Mouse (Mus musculus): ENCODE measurements around the gene Sys1. TPM values are rescaled to one million over a fixed set of nuclear protein-coding genes. Genes with fewer than 3 reads are reported as not detected.

Sys1 gene
- polyA plus RNA-seq, 1 experiment from 2014 or later, result 90.5 TPM

GRCm38 (mm10) chr2:164513389-164513788 is 56.6 kb downstream of the Sys1 start:
- Histone ChIP-seq H3K27me3 (replicated peaks) (no peaks in the 10 kb centered on the region), H3K4me1 (no peaks in the 10 kb centered on the region), H3K9ac (no peak overlapping the region), H3K9me3 (no peaks in the 10 kb centered on the region), H3K4me3 (no peak overlapping the region), H3K36me3 (replicated peaks) (no peaks in the 10 kb centered on the region), H3K27ac (no peak overlapping the region), H3K4me2 (no peak overlapping the region)
- no peak for ATAC-seq (replicated peaks)
- WGBS, result 80% methylated on average over 8 of the region's 8 CpGs

- Histone ChIP-seq H3K4me1 (no peaks in the 10 kb centered on the region), H3K27me3 (replicated peaks) (no peaks in the 10 kb centered on the region), H3K9ac (no peak overlapping the region), H3K9me3 (no peaks in the 10 kb centered on the region), H3K27ac (no peak overlapping the region), H3K4me2 (no peak overlapping the region), H3K4me3 (no peak overlapping the region), H3K36me3 (replicated peaks) (no peaks in the 10 kb centered on the region)
- WGBS, result 82% methylated on average over 3 of the region's 3 CpGs
- no peak for ATAC-seq (replicated peaks)
Observed at GRCm38 (mm10) chr2:164514916-164515315, 58.2 kb downstream of the Sys1 start.

GRCm38 (mm10) chr2:164515897-164516296 is 59.1 kb downstream of the Sys1 start:
- Histone ChIP-seq H3K4me2 (no peak overlapping the region), H3K9me3 (no peaks in the 10 kb centered on the region), H3K36me3 (replicated peaks) (no peaks in the 10 kb centered on the region), H3K4me1 (no peaks in the 10 kb centered on the region), H3K4me3 (no peak overlapping the region), H3K9ac (no peak overlapping the region), H3K27me3 (replicated peaks) (no peaks in the 10 kb centered on the region), H3K27ac (no peak overlapping the region)
- no peak for ATAC-seq (replicated peaks)
- whole genome bisulfite sequencing, result 80% methylated on average over 9 of the region's 9 CpGs

GRCm38 (mm10) chr2:164516592-164516991 is 59.8 kb downstream of the Sys1 start:
- no peaks in the 10 kb centered on the region for H3K27me3 ChIP-seq (replicated peaks)
- WGBS, result 84% methylated on average over 11 of the region's 11 CpGs
- no peak overlapping the region for H3K27ac ChIP-seq
- no peaks in the 10 kb centered on the region for H3K9me3 ChIP-seq
- no peak overlapping the region for H3K9ac ChIP-seq
- H3K36me3 ChIP-seq (replicated peaks), result no peaks in the 10 kb centered on the region
- no peak overlapping the region for H3K4me3 ChIP-seq
- H3K4me1 ChIP-seq, result no peaks in the 10 kb centered on the region
- no peak overlapping the region for H3K4me2 ChIP-seq
- ATAC-seq (replicated peaks), result no peak

GRCm38 (mm10) chr2:164517485-164518221 is 60.9 kb downstream of the Sys1 start:
- no peaks in the 10 kb centered on the region for H3K9me3 ChIP-seq
- ATAC-seq (replicated peaks), result no peak
- no peaks in the 10 kb centered on the region for H3K27me3 ChIP-seq (replicated peaks)
- H3K27ac ChIP-seq, result no peak overlapping the region
- no peaks in the 10 kb centered on the region for H3K4me1 ChIP-seq
- no peak overlapping the region for H3K9ac ChIP-seq
- no peak overlapping the region for H3K4me2 ChIP-seq
- no peaks in the 10 kb centered on the region for H3K36me3 ChIP-seq (replicated peaks)
- 35% methylated on average over 10 of the region's 10 CpGs for WGBS
- H3K4me3 ChIP-seq, result no peak overlapping the region

GRCm38 (mm10) chr2:164518266-164519170 is 61.8 kb downstream of the Sys1 start:
- Histone ChIP-seq H3K9me3 (no peaks in the 10 kb centered on the region), H3K27ac (0 out of 2 replicates have a peak overlapping the region, but pooled peaks have one; percentile 29), H3K36me3 (replicated peaks) (no peaks in the 10 kb centered on the region), H3K9ac (no peak overlapping the region), H3K4me1 (no peaks in the 10 kb centered on the region), H3K4me3 (no peak overlapping the region), H3K4me2 (no peak overlapping the region), H3K27me3 (replicated peaks) (no peaks in the 10 kb centered on the region)
- no peak for ATAC-seq (replicated peaks)
- 55% methylated on average over 11 of the region's 11 CpGs for WGBS

GRCm38 (mm10) chr2:164519171-164519526 is 62.4 kb downstream of the Sys1 start:
- 77% methylated on average over 6 of the region's 6 CpGs for WGBS
- no peak for ATAC-seq (replicated peaks)
- no peak overlapping the region for H3K4me3 ChIP-seq
- no peaks in the 10 kb centered on the region for H3K36me3 ChIP-seq (replicated peaks)
- no peaks in the 10 kb centered on the region for H3K27me3 ChIP-seq (replicated peaks)
- no peaks in the 10 kb centered on the region for H3K4me1 ChIP-seq
- H3K4me2 ChIP-seq, result no peak overlapping the region
- no peak overlapping the region for H3K9ac ChIP-seq
- H3K27ac ChIP-seq, result no peak overlapping the region
- H3K9me3 ChIP-seq, result no peaks in the 10 kb centered on the region

- Histone ChIP-seq H3K36me3 (replicated peaks) (no peaks in the 10 kb centered on the region), H3K4me3 (no peak overlapping the region), H3K4me1 (no peaks in the 10 kb centered on the region), H3K9me3 (no peaks in the 10 kb centered on the region), H3K27ac (no peak overlapping the region), H3K27me3 (replicated peaks) (no peaks in the 10 kb centered on the region), H3K4me2 (no peak overlapping the region), H3K9ac (no peak overlapping the region)
- 17% methylated on average over 3 of the region's 3 CpGs for WGBS
- no peak for ATAC-seq (replicated peaks)
Observed at GRCm38 (mm10) chr2:164520782-164521181, 64.0 kb downstream of the Sys1 start.

GRCm38 (mm10) chr2:164521841-164522240 is 65.1 kb downstream of the Sys1 start:
- H3K9me3 ChIP-seq, result no peaks in the 10 kb centered on the region
- no peak overlapping the region for H3K4me2 ChIP-seq
- no peak overlapping the region for H3K4me3 ChIP-seq
- WGBS, result 18% methylated on average over 11 of the region's 11 CpGs
- H3K4me1 ChIP-seq, result no peaks in the 10 kb centered on the region
- no peaks in the 10 kb centered on the region for H3K27me3 ChIP-seq (replicated peaks)
- no peak overlapping the region for H3K27ac ChIP-seq
- no peak overlapping the region for H3K9ac ChIP-seq
- no peaks in the 10 kb centered on the region for H3K36me3 ChIP-seq (replicated peaks)
- ATAC-seq (replicated peaks), result no peak

GRCm38 (mm10) chr2:164522280-164522679 is 65.5 kb downstream of the Sys1 start:
- no peak overlapping the region for H3K4me2 ChIP-seq
- no peaks in the 10 kb centered on the region for H3K27me3 ChIP-seq (replicated peaks)
- 22% methylated on average over 8 of the region's 8 CpGs for WGBS
- no peak overlapping the region for H3K27ac ChIP-seq
- H3K9me3 ChIP-seq, result no peaks in the 10 kb centered on the region
- ATAC-seq (replicated peaks), result no peak
- no peaks in the 10 kb centered on the region for H3K4me1 ChIP-seq
- no peak overlapping the region for H3K4me3 ChIP-seq
- H3K36me3 ChIP-seq (replicated peaks), result no peaks in the 10 kb centered on the region
- no peak overlapping the region for H3K9ac ChIP-seq

GRCm38 (mm10) chr2:164523301-164523773 is 66.6 kb downstream of the Sys1 start:
- no peaks in the 10 kb centered on the region for H3K9me3 ChIP-seq
- no peak overlapping the region for H3K4me3 ChIP-seq
- no peak for ATAC-seq (replicated peaks)
- no peaks in the 10 kb centered on the region for H3K36me3 ChIP-seq (replicated peaks)
- no peaks in the 10 kb centered on the region for H3K27me3 ChIP-seq (replicated peaks)
- no peak overlapping the region for H3K27ac ChIP-seq
- no peak overlapping the region for H3K4me2 ChIP-seq
- no peak overlapping the region for H3K9ac ChIP-seq
- no peaks in the 10 kb centered on the region for H3K4me1 ChIP-seq
- WGBS, result 83% methylated on average over 10 of the region's 10 CpGs

GRCm38 (mm10) chr2:164528557-164528956 is 71.8 kb downstream of the Sys1 start:
- no peak for ATAC-seq (replicated peaks)
- Histone ChIP-seq H3K9ac (no peak overlapping the region), H3K9me3 (no peaks in the 10 kb centered on the region), H3K27me3 (replicated peaks) (no peaks in the 10 kb centered on the region), H3K4me3 (no peak overlapping the region), H3K4me2 (no peak overlapping the region), H3K27ac (no peak overlapping the region), H3K4me1 (no peaks in the 10 kb centered on the region), H3K36me3 (replicated peaks) (no peaks in the 10 kb centered on the region)
- WGBS, result 76% methylated on average over 5 of the region's 5 CpGs

All from midbrain, embryonic 15.5 days (tissue).